Mouse (Mus musculus): ENCODE measurements around the gene Gm10337. TPM values are rescaled to one million over a fixed set of nuclear protein-coding genes. Genes with fewer than 3 reads are reported as not detected.
A peak's percentile ranks its signal among the peaks of the same experiment; 100 is the strongest.

Gm10337 gene
- polyA plus RNA-seq, 2 experiments, result not detected

DNA sequence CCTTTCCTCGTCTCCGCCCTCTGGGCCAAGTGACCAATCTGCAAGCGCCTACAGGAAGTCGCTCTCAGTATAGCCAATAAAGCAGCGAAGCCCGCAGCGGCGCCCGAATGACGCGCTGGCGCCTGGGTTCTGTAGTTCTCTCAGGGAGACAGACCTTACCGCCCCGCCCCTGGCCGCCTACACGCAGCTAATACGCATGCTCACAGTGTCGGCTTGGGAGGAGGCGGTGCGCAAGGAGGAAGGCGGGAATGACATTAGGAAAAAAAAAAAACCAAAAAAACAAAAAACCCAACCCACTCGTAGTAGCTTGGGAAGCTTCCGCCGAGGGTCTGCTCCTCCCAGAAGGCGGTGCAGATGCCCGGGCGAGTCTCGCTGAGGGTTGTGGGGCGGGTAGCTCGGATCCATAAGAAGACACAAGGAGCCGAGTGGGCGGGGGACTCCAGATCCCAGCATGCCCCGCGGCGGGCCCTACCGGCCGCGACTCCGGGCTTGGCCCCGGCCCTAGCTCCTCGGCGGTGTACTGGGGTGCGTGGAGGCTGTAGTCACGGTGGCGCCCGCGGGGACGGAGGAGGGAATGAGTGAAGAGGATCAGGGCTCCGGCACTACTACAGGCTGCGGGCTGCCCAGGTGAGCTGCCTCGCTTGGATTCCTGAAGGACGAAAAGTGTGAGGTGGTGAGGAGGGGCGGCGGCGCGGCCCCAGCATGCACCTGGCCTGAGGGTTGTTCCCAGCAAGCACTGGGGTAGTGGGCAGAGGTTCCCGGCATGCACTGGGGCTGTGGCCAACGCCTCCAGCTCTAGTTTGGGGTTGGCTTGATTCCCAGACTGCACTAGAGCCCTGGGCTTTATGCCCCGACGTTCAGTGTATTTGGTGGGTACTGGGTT is 14.7 kb downstream of the Gm10337 start, which contains the start of gene Tarbp2:
Gene Tarbp2, plus strand, starts transcription at position 217 of the 883 bp plus-strand sequence.
- ATAC-seq (ENCODE audit: insufficient read depth), result peak; percentile 90
- Histone ChIP-seq H3K4me2 (ENCODE audit: low read depth) (peak within 1 kb of the TSS; percentile 100), H3K36me3 (replicated peaks; ENCODE audit: control insufficient read depth, insufficient read depth, low read depth) (no peaks in the 10 kb centered on the region), H3K9ac (replicated peaks) (peak within 1 kb of the TSS; percentile 78), H3K27me3 (ENCODE audit: control insufficient read depth, insufficient read depth, low read length) (peaks cover 3% of the 10 kb centered on the region), H3K4me1 (replicated peaks; ENCODE audit: control insufficient read depth in 2 of 2, insufficient read depth in 2 of 2, low read length in 1 of 2) (peaks cover 11 to 13% of the 10 kb centered on the region in 2 experiments), H3K27ac (peak within 1 kb of the TSS; percentile 75), H3K9me3 (ENCODE audit: control insufficient read depth, low read length) (no peaks in the 10 kb centered on the region), H3K4me3 (ENCODE audit: insufficient read depth in 1 of 2, low read depth in 2 of 2, low read length in 2 of 2) (peak within 1 kb of the TSS; percentile 72 to 87)
- under 1% methylated on average over 60 of the region's 60 CpGs for WGBS (ENCODE audit: insufficient replicate concordance)
- DNase-seq (ENCODE audit: low read depth in 3 of 3, low spot score in 3 of 3), result peak; percentile 99 to 100 (median 100)
- no peak for TF ChIP-seq EP300 (IDR thresholded peaks at IDR 0.05; ENCODE audit: low read depth)
- TF ChIP-seq CTCF (IDR thresholded peaks at IDR 0.05; ENCODE audit: low read depth), result no peak

DNA sequence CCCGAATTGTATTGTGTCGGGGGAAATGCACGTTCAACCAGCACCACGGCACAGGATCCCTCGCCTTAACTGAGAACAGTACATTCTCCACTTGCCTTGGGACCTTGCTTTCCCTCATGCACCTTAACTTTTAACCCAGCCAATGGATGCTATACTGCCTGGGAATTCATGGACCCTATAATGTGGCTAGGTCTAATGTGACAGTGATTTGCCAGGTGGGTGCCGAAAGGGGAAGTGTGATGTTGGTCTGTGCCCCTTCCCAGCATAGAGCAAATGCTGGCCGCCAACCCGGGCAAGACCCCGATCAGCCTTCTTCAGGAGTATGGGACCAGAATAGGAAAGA is 15.3 kb downstream of the Gm10337 start:
- 2% methylated on average over 9 of the region's 9 CpGs for WGBS (ENCODE audit: insufficient replicate concordance)
- peaks cover 11 to 13% of the 10 kb centered on the region in 2 experiments for H3K4me1 ChIP-seq (replicated peaks; ENCODE audit: control insufficient read depth in 2 of 2, insufficient read depth in 2 of 2, low read length in 1 of 2)

DNA sequence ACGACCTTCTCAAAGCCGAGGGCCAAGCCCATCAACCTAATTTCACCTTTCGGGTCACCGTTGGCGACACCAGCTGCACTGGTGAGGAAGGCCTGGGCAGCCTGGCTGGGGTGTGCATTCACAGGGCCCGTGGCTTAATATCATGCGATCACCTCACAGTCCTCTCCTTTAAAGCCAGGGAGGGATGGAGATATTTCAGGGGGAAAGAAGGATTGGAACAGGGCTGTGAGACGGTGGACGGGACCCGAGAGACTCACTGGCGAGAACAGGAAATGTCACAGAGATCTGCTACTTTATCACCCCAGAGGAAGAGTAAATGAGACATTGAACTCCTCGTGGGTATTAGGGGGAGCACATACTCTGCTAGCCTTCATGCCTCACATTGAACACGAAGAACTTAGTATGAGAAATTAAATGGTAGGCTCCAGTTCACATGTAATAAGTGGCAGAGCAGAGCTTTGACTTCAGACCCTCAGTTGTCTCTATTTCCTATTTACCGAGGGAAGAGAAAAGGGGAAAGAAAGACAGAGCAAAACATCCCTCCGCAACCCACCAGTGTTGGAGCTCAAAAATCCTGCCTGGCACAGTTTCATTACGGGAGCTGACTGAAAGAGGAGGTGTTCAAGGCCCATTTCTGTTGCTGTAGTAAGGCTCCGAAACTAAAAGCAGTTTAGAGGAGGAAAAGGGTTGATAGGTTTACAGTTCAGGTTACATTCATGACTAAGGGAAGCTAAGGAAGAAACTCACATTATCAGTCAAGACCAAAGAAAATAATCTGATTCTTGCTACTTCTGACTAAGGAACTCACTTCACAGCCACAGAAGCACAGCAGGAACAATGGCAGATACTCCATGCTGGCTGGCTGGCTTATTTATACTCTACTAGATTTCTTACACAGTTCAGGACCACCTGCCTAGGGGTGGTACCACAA is 16.0 kb downstream of the Gm10337 start:
- Histone ChIP-seq H3K9ac (replicated peaks) (peak overlapping the region; percentile 78), H3K9me3 (ENCODE audit: control insufficient read depth, low read length) (no peaks in the 10 kb centered on the region), H3K4me3 (ENCODE audit: insufficient read depth in 1 of 2, low read depth in 2 of 2, low read length in 2 of 2) (peak overlapping the region; percentile 72 to 87), H3K27ac (peak overlapping the region; percentile 73), H3K4me2 (ENCODE audit: low read depth) (peak overlapping the region; percentile 93), H3K27me3 (ENCODE audit: control insufficient read depth, insufficient read depth, low read length) (peaks cover 3% of the 10 kb centered on the region), H3K4me1 (replicated peaks; ENCODE audit: control insufficient read depth in 2 of 2, insufficient read depth in 2 of 2, low read length in 1 of 2) (peaks cover 11 to 13% of the 10 kb centered on the region in 2 experiments), H3K36me3 (replicated peaks; ENCODE audit: control insufficient read depth, insufficient read depth, low read depth) (no peaks in the 10 kb centered on the region)
- 28% methylated on average over 17 of the region's 17 CpGs for WGBS (ENCODE audit: insufficient replicate concordance)
- TF ChIP-seq CTCF (IDR thresholded peaks at IDR 0.05; ENCODE audit: low read depth) (no peak), EP300 (IDR thresholded peaks at IDR 0.05; ENCODE audit: low read depth) (no peak)
- ATAC-seq (ENCODE audit: insufficient read depth), result no peak
- DNase-seq (ENCODE audit: low read depth in 3 of 3, low spot score in 3 of 3), result no peak

More for the DNA sequence above, 15.3 kb downstream of the Gm10337 start:
- Histone ChIP-seq H3K9me3 (ENCODE audit: control insufficient read depth, low read length) (no peaks in the 10 kb centered on the region), H3K9ac (replicated peaks) (peak overlapping the region; percentile 78), H3K4me3 (ENCODE audit: insufficient read depth in 1 of 2, low read depth in 2 of 2, low read length in 2 of 2) (peak overlapping the region; percentile 72 to 87), H3K36me3 (replicated peaks; ENCODE audit: control insufficient read depth, insufficient read depth, low read depth) (no peaks in the 10 kb centered on the region), H3K4me2 (ENCODE audit: low read depth) (peak overlapping the region; percentile 93), H3K27me3 (ENCODE audit: control insufficient read depth, insufficient read depth, low read length) (peaks cover 3% of the 10 kb centered on the region), H3K27ac (peak overlapping the region; percentile 73)
- DNase-seq (ENCODE audit: low read depth in 3 of 3, low spot score in 3 of 3) (no peak), ATAC-seq (ENCODE audit: insufficient read depth) (no peak)
- no peak for TF ChIP-seq EP300 (IDR thresholded peaks at IDR 0.05; ENCODE audit: low read depth)
- no peak for TF ChIP-seq CTCF (IDR thresholded peaks at IDR 0.05; ENCODE audit: low read depth)

DNA sequence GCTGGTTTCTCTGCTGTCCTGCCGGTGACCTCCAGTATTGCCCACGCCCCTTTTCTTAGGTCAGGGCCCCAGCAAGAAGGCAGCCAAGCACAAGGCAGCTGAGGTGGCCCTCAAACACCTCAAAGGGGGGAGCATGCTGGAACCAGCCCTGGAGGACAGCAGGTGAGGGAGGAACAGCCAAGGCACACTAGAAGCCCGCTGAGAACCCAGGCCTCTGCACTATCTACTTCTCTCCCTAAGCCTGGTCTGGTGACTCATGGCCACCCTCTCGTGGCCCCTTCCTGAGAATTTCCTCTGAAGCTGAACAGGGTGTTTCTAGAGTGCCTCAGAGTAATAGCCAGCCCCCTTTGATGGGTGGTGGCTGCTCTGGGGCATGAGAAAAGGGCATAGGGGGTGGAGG is 16.9 kb downstream of the Gm10337 start:
- Histone ChIP-seq H3K27ac (no peak overlapping the region), H3K4me1 (replicated peaks; ENCODE audit: control insufficient read depth in 2 of 2, insufficient read depth in 2 of 2, low read length in 1 of 2) (peaks cover 11 to 13% of the 10 kb centered on the region in 2 experiments), H3K27me3 (ENCODE audit: control insufficient read depth, insufficient read depth, low read length) (peaks cover 3% of the 10 kb centered on the region), H3K9ac (replicated peaks) (peak overlapping the region; percentile 7; the same call in 1 of the 2 replicates), H3K9me3 (ENCODE audit: control insufficient read depth, low read length) (no peaks in the 10 kb centered on the region), H3K36me3 (replicated peaks; ENCODE audit: control insufficient read depth, insufficient read depth, low read depth) (no peaks in the 10 kb centered on the region; the same call in 1 of the 2 replicates), H3K4me2 (ENCODE audit: low read depth) (peak overlapping the region; percentile 93), H3K4me3 (ENCODE audit: insufficient read depth in 1 of 2, low read depth in 2 of 2, low read length in 2 of 2) (no peak overlapping the region)
- TF ChIP-seq EP300 (IDR thresholded peaks at IDR 0.05; ENCODE audit: low read depth) (no peak), CTCF (IDR thresholded peaks at IDR 0.05; ENCODE audit: low read depth) (0 out of 2 replicates have a peak, but pooled peaks have one; percentile 8)
- DNase-seq (ENCODE audit: low read depth in 3 of 3, low spot score in 3 of 3) (peak in 1 of 3 experiments; percentile 42), ATAC-seq (ENCODE audit: insufficient read depth) (no peak)
- WGBS (ENCODE audit: insufficient replicate concordance), result 22% methylated on average over 4 of the region's 4 CpGs

Measured in liver, embryonic 14.5 days (tissue).